Mouse (Mus musculus): Measurements from ENCODE around the gene Zfp617.
"Not testable (repeated sequence)": the region's sequence is repeated elsewhere in the genome, so short reads cannot be mapped to it uniquely, and the experiment has no call there.

The Zfp617 gene

DNA sequence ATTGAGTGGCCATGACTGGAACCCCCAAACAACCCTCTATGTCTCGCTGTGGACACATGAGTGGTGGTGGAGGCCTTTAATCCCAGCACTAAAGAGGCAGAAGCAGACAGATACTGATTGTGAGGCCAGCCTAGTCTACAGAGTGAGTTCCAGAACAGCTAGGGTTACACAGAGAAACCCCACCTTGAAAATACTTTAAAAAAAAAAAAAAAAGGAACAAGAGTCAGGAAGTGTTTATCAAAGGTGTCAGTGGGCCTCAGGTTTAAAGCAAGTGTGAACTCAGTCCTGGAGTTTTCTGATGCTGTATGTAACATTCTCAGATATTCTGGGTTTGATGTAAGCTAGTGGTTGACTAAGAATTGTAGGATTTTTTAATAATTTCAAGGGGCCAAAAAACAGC is 44.1 kb downstream of the Zfp617 start:
- DNase-seq (ENCODE audit: low read depth, low spot score): no peak

DNA sequence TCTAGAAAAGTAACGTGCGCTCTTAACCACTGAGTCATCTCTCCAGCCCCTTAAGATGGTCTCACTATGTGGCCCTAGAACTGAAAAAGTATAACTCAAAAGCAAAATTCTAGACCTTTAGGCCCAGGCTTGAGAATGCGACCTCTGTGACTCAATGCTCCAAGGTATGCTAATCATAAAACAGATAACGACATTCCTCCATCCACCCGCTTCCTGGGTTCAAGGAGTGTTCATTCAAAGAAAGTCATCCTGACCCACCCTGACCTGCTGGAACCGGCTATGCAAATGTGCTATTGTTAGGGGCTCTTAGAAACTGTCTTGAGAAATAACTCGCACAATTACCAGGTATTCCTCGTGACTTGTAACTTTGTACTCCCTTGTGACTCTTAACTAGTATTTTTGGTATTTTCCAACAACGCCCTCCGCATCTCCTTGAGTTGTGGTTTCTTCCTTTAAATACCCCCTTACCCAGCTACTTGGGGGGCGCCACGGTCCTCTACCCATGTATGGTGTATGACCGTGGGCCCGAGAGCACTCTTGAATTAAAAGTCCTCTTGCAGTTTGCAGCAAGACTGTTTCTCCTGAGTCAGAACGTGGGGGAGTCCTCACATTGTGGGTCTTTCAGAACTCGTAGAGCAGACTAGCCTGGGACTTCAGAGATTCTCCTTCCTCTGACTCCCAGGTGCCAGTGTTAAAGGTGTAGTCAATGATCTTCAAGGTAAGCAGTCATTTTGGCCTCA is 44.7 kb downstream of the Zfp617 start:
- not testable (repeated sequence) for DNase-seq (ENCODE audit: low read depth, low spot score)

DNA sequence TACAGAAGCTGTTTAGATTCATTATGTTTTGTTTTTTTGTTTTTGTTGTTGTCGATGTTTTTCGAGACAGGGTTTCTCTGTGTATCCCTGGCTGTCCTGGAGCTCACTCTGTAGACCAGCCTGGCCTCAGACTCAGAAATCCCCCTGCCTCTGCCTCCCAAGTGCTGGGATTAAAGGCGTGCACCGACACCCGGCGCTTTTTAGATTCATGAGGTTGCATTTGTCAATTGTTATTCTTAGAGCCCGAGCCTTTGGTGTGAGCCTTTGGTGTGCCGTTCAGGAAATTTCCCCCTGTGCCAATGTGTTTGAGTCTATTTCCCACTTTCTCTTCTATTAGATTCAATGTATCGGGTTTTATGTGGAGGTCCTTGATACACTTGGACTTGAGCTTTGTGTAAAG is 46.2 kb downstream of the Zfp617 start:
- DNase-seq (ENCODE audit: low read depth, low spot score): no peak

DNA sequence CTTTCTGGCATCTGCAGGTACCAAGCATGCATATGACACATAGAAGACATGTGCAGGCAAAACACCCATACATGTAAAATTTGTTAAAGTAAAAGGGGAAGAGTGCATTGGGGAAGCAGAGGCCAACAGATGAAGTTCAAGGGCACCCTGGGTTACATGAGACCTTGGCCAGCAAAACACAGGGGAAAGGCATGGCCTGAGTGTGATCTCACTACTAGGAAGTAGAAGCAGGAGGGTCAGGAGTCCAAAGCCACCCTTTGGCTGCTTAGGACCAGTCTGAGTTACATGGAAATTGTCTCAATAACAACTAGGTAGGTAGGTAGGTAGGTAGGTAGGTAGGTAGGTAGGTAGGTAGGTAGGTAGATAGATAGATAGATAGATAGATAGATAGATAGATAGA is 52.0 kb downstream of the Zfp617 start:
- no peak for DNase-seq (ENCODE audit: low read depth, low spot score)

DNA sequence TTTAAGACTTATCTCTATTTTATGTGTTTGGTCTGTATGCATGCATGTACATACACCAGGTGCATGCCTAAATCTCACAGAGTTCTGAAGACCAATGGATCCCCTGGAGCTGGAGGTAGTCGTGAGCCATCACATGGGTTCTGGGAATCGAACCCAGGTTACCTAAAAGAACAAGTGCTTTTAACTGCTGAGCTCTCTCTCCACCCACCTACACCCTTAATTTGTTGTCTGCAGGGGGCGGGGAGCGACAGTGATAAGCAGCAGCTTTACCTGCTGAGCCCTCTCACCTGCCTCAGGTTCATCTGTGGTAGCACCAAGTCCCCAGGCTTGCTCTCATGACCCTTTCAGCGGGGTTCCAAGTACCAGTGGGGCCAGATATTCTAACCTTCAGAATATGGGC is 53.4 kb downstream of the Zfp617 start:
- no peak for DNase-seq (ENCODE audit: low read depth, low spot score)

DNA sequence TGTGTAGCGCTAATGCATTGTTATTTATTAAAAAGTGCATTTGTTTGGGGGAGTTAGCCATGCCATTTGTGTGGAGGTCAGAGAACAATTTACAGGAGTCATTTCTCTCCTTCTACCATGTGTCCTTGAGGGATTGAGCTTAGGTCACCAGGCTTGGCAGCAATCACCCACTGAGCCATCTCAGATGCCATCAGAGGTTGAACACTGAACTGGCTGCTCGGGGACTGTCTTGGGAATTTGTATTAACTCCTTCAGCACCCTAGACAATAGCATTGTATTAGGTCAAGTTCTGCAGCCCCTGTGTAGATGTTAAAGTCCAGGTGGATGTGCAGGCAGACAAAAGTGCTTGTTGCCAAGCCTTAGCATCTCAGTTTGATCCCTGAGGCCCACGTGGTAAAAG is 55.6 kb downstream of the Zfp617 start:
- no peak for DNase-seq (ENCODE audit: low read depth, low spot score)

DNA sequence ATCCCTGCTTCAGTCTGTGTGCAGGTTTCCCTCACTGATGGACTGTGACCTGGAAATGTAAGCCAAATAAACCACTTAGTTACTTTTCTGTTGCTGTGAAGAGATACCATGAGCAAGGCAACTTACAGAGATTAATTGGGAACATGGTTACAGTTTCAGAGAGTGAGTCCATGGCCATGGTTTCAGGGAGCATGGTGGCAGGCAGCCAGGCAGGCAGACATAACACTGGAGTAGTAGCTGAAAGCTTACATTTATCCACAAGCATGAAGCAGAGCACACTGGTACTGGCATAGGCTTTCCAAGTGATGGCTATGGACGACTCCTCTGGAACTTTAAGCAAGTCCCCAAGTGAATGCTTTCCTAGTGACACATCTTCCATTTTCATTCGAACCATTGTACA is 56.7 kb downstream of the Zfp617 start:
- no peak for DNase-seq (ENCODE audit: low read depth, low spot score)

DNA sequence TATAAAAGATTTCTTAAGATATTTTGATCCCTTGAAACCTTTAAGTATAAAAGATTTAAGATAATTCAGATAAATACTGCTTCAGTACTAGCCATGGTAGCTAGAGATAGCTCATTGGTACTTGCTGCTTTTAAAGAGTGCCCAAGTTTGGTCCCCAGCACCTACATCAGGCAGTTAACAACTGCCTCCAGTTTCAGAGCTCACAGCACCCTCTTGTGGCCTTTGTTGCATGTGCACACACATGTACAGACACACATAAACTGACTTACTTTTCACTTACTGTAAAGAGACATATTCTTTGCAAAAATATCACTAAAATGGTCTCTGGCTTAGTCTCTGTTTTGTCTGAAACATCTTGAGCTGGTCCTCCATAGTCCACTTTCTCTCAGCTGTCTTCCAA is 58.0 kb downstream of the Zfp617 start:
- no peak for DNase-seq (ENCODE audit: low read depth, low spot score)

DNA sequence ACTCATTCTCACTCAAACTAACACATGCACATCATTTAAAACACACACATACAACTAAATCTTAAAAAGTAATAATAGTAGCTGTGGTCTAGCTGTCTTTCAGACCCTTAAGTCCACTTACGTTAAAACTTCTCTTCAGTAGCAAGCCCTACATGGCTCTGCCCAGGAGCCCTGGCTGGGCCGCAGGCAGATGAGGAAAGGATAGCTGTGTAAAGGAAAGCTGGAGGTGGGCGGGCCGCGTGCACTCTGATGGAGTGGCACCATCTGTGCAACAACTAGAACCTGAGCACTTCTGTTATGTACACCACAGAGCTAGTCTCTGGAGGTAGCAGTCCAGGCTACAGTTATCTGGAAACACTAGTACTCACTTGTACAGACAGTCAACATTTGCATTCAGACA is 58.8 kb downstream of the Zfp617 start:
- no peak for DNase-seq (ENCODE audit: low read depth, low spot score)

DNA sequence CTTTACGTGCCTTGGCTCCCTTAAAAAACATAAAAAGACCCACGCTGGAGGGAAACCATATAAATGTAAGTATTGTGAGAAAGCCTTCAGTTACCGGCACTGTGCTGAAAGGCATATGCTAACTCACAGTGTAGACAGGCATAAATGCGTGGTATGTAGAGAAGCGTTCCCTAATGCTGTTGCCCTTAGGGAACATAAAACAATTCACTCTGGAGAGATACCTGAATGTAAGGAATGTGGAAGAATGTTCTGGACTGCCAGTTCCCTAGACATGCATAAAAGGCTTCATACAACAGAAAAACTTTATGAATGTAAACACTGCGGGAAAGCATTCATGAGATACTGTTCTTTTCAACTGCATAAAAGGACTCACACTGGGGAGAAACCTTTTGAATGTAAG is 59.7 kb downstream of the Zfp617 start:
- DNase-seq (ENCODE audit: low read depth, low spot score): no peak

DNA sequence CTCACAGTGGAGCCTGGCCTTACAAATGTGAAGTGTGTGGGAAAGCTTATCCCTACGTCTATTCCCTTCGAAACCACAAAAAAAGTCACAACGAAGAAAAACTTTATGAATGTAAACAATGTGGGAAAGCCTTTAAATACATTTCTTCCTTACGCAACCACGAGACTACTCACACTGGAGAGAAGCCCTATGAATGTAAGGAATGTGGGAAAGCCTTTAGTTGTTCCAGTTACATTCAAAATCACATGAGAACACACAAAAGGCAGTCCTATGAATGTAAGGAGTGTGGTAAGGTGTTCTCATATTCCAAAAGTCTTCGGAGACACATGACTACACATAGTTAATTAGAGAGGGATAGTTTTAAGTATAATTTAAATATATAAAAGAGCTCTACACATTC is 60.2 kb downstream of the Zfp617 start:
- no peak for DNase-seq (ENCODE audit: low read depth, low spot score)

DNA sequence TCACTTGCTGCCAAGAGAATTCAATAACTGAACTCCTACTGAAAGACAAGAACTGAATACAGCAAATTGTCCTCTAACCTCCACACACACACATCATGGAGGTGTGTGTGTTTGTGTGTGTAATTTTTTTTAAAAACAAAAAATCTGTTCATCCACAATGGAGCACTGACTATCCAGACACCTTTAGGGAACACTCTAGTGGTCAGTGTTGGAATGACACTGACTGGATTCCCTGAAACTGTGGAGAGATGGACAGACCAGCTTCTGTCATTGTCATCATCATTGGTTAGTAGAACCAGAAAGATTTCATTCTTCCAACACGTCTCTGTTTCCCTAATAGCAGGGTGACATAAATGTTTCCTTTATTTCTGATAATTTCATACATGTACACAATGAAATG is 63.5 kb downstream of the Zfp617 start:
- no peak for DNase-seq (ENCODE audit: low read depth, low spot score)

DNA sequence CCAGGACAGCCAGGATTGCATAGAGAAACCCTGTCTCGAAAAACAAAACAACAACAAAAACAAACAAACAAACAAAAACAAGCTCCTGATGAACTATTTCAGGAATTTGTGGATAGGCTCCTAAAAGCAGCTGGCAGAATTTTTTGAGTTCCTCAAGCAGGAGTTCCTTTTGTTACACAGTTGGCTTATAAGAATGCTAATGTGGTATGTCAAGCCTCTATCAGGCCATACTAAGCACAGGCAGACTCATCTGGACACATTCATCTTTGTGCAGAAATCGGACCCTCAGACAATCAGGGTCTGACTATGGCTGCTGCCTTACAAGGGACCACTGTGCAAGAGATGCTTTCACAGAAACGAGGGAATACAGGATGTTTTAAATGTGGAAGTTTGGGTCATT is 65.8 kb downstream of the Zfp617 start:
- DNase-seq (ENCODE audit: low read depth, low spot score): no peak

DNA sequence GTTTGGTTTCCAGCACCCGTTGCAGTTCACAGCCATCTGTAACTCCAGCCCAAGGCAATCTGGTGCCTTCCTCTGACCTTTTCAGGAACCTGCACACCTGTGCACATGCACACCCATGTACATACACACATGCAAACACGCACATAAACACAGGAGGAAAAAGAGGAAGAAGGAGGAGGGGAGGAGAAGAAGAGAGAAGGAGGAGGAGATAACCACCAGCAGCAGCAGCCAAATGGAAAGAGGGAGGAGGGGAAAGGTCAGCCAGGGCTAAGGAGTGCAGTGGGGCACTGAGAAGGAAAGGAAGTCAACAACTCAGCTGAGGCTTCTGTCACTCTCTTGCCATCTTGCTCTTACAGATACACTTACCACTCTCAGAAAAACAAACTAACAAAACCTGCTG is 72.6 kb downstream of the Zfp617 start:
- DNase-seq (ENCODE audit: low read depth, low spot score): no peak

DNA sequence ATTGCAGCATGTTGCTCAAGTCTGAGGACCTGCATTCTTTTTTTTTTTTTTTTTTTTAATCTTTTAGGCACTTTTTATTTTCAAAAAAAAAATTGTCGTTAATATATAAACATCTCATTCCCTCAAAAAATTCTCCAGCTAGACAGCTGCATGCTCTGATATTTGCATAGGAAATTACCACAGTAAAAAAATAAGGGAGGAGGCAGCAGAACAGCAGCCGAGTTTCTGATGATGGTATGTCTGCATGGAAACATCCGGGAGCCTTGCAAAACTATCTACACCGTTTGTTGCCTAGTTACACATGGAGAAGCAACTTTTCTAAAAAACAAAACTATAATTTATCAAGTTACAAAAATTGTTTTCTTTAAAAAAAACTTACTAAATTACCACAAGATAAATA is 73.0 kb downstream of the Zfp617 start:
- DNase-seq (ENCODE audit: low read depth, low spot score): no peak
